Mouse (Mus musculus) frontal cortex, postnatal 25 days (tissue): Measurements from ENCODE around the gene Zfp963.

Experiments
- DNase-seq, 2 experiments: peaks; one replicate each; pipeline ENCODE4 v3.0.0; 2022; ENCODE audit warnings: low spot score in 2 of 2

Gene Zfp963

DNA sequence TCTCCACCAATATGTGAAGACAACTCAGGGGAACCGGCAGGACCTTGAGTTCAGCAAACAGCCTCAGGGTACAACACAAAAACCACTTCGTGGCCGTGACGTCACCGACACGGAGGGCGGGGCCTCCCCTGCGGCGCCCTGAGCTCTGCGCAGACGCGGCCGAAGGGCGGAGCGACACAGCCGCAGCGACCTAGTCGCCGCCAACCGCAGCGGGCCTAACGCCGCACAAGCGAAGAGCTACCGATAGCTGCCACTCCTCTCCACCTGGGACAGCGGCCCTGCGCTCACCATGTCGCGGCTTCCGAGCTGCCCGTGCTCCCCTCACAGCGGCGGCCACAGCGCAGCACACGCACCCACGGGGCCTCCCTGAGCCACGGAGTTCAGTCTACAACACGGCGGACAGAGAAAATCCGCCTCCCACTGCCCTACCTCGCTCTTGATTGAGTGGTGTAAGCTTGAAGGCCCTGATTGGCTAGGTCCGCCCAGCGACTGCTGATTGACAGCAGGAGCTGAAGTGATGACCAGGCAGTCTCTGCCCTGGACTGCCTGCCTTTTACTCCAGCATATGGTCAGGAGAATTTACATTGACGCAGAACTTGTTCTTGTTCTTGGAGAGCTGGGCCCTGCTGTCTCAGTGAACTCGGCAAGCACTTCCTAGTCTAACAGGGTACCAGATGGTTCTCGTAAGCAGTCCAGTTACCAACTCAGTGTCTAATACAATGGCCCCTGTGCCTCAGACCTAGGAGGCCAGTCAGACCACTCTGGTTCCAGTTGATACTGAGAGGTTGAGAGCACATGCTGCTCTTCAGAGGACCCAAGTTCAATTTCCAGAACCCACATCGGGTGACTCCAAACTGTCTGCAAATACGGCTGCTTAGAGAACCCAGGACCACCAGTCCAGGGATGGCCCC, at the start of gene Zfp963:
TSS of gene Zfp963 (minus strand) at position 427 of the 911 bp plus-strand sequence.
- peak; percentile 89 to 91 for DNase-seq

DNA sequence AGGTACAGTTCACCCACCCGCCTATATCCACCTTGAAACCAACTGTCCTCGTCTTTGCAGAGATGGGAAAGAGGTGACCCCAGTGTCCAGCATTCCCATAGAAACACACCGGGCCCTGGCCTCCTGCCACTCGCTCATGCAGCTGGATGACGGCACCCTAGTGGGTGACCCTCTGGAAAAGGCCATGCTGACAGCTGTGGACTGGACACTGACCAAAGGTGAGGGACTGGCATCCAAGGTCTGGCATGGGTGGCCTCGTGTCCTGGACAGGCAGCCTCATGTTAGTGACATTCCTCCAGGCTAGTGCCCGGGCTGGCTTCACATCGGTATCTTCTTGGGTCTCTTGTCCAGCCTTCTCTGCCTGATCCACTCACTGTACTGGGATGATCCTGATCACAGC, 49.5 kb upstream of the Zfp963 start:
- DNase-seq: peak in 1 of 2 experiments; percentile 2

DNA sequence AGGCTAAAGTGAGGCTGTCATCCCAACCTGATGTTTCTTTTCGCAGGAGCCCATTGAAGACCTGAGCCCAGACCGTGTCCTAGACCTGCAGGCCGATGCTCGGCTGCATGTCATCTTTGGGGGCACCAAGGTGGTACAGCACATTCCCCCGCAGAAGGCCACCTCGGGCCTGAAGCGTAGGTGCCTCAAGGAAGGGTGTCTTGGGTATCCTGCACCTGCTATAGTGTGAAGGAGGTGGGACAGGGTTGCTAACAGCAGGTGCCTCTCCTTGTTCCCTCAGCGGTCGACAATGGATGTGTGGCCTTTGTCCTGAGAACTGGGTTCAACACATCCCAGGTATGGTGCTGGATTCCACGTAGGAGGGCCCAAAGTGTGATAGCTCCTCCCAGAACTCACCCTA, 47.9 kb upstream of the Zfp963 start:
- no peak for DNase-seq

DNA sequence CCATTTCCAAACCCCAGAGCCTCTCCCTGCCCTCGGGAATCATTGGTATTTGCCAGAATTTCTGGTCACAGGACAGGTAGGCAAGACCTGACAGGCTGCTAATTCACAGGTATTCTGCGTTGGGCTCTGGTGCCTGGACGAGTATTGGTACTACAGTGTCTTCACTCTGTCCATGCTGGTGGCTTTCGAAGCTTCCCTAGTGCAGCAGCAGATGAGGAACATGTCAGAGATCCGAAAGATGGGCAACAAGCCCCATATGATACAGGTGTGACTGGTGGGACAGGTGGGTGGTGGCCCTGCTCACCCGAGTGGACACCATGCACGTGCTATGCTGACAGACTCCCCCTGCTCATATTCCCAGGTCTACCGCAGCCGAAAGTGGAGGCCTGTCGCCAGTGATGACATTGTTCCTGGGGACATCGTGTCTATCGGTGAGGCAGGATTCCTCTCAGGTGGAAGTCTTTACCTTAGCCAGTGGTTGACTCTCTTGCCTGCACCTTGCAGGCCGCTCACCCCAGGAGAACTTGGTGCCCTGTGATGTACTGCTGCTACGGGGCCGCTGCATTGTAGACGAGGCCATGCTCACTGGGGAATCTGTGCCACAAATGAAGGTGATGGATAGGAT, 47.1 kb upstream of the Zfp963 start:
- no peak for DNase-seq

DNA sequence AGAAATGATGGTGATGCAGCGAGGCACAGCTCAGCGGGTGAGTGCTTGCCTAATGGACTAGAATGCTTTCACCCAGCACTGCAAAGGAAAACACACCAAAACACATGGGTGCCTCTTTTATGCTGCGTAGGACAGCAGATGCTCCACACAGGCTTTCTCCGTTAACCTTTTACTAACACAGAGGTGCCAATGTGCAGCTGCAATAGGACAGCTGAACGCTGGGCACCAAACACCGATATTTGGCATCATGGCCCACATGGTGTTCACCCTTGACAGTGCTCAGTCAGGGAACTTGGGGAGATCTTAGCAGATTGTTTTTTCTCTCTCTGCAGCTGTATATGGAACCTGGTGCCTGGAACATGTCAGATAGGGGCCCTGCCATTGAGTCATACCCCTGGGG, 45.1 kb upstream of the Zfp963 start:
- no peak for DNase-seq

DNA sequence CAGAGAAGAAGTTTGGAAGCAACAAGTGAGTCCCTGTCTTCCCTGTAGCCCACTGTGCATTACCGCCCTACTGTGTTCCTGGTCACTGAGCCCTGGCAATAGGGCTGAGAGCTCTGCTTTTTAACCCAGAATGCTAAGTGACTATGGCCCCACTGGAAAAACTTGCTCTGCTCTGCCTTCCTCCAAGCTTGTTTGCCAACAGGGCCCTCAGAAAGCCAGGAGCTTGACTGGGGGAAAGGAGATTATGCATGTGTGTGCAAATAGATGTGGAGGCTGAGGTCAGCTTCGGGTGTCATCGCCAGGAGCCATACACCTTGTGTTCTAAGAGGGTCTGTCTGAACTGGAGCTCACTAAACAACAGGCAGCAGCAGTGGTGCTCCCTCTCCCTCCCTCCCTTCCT, 44.3 kb upstream of the Zfp963 start:
- peak in 1 of 2 experiments; percentile 1 for DNase-seq

DNA sequence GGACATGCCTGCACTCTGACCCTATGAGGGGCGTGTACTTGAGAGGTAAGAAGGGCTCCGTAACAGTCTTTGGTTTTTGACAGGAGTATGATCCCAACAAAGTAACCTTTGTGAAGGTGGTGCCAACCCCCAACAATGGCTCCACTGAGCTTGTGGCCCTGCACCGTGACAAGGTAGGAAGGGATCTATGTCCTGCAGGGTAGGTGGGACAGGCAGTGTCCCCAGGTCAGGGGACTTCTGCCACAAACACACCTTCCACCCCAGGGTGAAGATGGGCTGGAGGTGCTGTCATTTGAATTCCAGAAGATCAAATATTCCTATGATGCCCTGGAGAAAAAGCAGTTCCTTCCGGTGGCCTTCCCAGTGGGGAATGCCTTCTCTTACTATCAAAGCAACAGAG, 43.9 kb upstream of the Zfp963 start:
- peak in 1 of 2 experiments; percentile 1 for DNase-seq

DNA sequence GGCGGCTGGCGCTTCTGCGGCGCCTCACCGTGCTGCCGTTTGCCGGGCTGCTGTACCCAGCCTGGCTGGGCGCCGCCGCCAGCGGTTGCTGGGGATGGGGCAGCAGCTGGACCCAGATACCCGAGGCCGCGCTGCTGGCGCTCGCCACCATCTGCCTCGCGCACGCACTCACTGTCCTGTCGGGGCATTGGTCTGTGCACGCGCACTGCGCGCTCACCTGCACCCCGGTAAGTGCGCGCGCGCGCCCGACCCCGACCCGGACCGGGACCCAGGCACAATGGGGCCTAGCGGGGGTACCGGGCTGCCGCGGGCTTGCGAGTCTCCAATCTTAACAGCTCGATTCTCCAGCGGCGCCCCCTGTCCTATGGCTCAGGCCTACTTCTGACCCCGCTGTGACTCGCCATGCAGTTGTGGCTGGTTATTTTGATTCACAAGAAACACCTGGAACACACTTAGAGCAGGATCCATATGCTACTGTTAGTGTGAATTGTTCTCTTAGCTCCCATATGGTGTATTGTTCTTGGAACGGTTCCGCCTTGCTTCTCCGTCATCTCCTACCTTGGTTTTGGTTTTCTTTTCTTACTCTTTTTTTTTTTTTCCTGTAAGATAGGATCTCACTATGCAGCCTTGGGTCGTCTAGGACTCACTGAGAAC, 41.8 kb upstream of the Zfp963 start:
- no peak for DNase-seq

DNA sequence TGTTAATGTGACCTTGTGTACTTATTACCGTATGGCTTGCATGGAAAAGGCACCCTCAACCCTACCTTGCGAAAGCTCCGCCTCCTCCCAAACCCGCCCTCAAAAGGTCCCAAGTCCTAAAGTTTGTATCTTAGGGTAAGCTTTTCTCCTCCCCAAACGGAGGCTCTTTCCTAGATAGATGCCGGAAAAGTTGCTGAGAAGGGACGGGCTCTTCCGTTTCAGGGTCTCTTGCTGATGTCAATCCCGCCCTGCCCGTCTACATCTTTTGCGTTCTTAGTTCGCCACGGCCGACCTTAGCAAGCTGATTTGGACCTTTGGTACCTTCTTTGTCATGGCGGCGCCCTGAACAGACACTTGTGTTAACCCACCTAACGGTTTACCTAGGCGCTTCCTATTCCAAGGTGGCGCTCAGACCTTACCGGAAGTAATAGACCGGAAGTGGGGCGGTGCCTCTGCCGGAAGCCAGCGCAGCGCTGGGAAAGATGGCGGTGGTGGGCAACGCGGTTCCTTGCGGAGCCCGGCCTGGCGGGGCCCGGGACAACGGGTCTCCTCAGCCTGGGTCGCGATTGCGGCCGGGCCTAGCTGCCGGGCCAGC, 41.1 kb upstream of the Zfp963 start, which contains the start of the genes Atp13a1 and Zfp866:
TSS of gene Atp13a1 (plus strand) at position 391 of the 595 bp plus-strand sequence.
TSS of gene Zfp866 (minus strand) at position 406 of the 595 bp plus-strand sequence.
- peak; percentile 80 to 81 for DNase-seq

DNA sequence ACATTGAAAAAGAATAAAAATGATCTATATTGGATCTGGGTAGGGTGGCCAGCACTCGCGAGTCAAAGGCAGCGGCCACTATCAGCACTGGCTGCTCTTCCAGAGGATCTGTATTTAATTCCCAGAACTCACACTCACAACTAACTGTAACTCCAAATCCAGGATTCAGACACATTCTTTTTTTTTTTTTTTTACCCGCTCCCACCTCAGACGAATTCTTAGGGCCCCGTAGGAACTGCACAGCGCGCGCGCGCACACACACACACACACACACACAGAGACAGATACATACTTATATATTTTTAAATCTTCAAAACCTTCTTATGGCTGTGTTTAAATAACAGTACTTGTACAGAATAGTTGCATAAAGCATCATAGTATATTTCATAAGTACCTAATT, 40.6 kb upstream of the Zfp963 start:
- DNase-seq: no peak

DNA sequence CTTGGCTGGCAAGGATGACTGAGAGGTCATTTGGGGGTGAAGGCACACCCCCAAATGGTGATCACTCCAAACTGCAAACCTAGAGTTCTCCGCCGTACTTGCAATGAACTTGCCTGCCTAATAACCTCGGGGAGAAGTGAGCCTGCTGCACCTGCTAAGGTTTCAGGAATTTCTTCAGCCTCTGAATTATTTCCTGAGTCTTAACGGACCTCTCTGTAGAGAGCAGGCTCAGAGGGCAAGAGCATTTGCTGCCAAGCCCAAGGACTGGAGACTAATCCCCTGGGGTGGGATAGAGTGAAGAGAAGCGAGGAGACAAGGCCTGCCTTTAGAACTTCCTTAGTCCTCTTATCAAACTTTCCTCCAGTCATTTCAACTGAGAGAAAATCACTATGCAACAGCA, 40.0 kb upstream of the Zfp963 start:
- no peak for DNase-seq

DNA sequence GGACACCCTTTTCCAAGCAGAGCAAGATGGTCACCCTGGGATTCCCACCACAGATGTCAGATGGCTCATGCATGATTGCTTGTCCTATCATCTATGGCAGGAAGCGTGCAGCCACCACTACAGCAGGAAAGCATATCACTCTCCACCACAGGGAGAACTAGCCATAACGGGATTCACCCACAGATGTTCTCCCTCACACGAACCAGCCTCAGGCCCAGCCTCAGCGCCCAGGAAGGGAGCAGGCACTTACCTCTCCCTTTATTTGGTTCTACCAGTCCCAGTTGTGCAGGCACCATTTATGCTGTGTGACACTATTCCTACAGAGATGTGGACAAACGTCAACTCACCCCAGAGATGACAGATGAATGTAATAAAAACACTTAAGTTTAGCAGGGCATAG, 39.3 kb upstream of the Zfp963 start:
- DNase-seq: no peak

DNA sequence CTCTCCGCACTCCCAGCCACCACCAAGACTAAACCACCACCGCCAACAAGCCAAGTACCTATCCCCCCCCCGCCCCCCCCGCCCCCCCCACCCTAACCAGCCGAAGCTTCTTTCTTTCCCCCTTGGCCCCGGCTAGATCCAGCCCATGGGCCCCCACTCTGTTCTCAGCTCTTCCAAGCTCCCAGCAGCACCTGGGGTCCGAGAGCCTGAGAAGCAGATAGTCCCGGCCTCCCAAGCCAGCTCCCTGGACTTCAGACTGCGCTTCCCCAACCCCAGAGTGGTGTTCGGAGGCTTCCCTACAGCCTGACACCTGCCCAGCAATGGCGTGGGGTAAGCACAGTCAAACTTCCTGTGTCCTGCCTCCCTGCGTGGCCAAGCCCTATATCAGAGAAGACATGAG, 27.3 kb upstream of the Zfp963 start:
- no peak for DNase-seq

DNA sequence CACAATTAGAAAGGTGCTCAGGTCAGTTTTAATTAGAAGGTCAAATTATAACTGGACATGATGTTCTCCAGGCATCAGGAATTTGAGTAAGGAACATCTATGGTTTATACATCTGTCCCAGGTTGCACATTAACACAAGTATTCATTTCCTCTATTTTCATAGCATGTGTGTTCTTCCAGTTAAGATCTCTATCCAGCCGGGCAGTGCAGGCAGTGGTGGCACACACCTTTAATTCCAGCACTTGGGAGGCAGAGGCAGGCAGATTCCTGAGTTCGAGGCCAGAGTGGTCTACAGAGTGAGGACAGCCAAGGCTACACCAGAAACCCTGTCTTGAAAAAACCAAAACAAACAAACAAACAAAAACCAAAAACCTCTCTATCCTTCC, 25.4 kb upstream of the Zfp963 start:
- no peak for DNase-seq

DNA sequence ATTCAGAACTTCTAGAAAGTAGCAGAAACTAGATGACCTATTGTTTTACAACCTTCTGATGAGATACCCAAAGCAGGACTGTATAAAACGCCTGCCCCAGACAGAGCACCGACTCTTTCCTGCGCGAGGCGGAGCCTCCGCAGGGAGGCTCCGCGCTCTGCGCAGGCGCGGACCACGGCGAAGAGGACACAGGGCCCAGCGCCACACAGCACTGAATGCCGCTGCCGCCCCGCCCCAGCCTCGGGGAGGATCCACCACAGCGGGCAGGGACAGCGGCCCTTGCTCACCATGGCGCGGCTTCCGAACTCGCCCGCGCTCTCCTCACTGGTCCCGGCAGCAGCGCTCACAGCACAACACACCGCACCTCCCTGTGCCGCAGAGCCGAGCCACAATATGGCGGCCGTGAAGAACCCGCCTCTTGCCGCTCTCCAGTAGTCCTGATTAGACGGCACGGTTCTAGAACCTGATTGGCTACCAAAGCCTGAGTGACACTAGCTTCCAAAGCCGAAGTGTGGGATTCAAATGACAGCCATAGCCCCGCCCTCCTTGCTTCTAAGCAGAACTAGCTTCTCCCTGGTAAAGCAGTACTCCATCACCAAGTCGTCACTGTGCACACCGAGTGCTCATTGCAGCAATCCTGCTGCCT, 24.9 kb upstream of the Zfp963 start, which contains the start of gene Gm20422:
TSS of gene Gm20422 (minus strand) at position 384 of the 646 bp plus-strand sequence.
- DNase-seq: peak; percentile 68 to 78

DNA sequence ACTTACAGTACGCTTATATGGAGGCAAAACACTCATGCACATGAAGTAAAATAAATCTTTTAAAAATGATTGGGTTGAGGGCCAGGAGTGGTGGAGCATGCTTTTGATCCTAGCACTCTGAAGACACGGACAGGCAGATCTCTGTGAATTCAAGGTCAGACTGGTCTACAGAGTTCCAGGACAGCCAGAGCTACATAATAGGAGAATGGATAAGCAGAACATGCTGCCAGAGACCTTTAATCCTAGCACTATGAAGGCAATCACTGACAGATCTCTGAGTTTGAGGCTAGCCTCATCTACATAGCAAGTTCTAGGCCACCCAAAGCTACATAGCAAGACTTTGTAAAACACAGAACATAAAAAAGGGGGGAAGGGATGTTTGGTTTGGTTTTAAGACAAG, 22.3 kb upstream of the Zfp963 start:
- DNase-seq: no peak

DNA sequence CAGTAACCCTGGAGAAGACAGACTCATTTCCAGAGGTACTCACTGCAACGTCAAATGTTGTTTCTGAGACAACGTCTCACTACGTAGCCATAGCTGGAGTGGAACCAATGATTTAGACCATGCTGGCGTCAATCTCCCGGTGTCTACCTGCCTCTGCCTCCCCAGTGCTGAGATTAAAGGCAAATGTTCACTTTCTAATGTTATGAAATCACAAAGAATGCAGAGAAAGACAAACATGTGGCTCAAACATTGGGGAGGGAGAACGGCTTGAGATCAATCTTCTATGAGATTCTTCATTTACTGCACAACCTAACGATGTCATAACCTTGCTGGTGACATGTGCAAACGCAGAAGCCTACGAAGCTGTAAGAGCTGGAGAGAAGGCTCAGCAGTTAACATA, 21.5 kb upstream of the Zfp963 start:
- no peak for DNase-seq

DNA sequence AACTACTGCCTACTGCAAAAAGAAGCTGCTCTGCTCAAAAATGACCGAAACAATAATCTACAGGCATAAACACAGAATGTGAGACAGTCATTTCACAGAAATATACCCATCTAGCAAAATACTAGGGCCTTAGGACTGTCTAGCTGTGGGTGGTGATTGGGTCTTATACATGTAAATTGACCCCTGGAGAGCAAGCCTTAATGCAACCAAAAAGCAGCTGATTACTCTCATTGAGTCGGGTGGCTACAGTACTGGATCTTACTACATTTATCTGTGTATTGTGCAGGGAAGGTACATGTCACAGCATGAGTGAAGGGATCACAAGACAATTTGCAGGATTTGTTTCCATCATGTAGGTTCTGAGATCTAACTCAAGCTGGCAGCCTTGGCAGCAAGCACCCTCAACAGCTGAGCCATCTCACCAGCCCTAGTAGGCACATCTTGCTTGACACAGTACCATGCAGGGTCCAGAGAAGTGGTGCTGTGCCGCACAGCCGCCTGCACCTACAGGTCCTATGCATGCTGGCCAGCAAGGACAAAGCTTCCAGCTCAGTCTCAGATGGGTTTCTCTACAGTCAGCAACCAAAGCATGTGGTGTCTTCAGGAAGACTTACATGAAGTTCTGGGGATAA, 12.2 kb upstream of the Zfp963 start:
- no peak for DNase-seq

DNA sequence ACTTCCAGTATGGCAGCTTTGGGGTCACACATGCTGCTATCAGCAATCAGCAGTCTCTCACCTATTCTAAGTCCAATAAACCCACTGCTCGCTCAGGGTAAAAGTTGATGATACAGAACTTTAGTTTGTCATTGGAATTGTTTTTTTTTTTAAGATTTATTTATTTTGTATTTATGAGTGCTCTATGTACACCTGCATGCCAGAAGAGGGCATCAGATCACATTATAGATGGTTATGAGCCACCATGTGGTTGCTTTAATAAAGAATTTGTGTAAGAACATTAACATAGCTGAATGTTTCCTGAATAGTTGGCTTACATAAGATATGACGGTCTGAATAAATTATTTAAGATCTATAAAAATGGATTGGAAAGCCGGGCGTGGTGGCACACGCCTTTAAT, 8.5 kb upstream of the Zfp963 start:
- no peak for DNase-seq

DNA sequence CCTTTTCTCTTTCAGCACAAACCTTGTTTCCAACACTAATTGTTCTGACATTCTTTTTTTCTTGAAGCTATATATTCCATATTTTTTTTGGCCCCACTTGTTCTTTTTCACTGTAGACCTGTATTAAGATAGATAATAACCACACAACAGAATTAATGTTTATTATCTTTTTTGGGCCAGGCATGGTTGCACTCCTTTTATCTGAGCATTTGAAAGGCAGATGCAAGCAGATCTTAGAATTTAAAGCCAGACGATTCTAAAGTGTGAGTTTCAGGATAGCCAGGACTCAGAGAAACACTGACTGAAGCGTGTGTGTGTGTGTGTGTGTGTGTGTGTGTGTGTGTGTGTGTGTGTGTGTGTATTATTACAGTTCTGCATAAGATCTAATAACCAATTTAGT, 2.7 kb upstream of the Zfp963 start:
- DNase-seq: no peak

DNA sequence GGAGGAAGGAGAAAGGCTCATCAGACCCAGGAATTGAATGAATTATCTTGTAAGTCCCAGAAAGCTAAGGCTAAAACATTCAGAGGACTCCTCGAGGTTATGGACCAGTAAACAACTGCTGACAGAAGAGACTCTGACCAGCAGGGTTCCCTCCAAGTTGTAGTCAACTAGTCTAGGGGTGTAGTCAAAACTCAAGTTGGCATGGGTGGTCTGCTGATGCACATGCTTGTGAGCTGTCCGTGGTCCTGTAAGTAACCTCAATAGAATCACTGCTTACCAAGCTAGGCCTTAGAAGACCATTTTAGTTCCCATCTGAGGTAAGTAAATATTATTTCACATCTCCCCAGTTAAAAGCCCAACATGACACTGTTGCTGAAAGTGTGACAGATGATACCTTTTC, 8.5 kb downstream of the Zfp963 start:
- DNase-seq: no peak
